Mouse (Mus musculus) brain, adult 10 weeks (tissue): Measurements from ENCODE around the gene Aldh1a7. TPM values are rescaled to one million over a fixed set of nuclear protein-coding genes. Genes with fewer than 3 reads are reported as not detected.

Source experiments
- polyA plus RNA-seq: library from polyadenylated mRNA; stranded (reverse); fragments of 350-450 nt; fragmentation: Illumina TruSeq; extraction: RNeasy Lipid Tissue Mini Kit (QIAGEN cat#74804); gene quantifications from one replicate; pipeline ENCODE4 v1.2.3, GENCODE M21; 2015; ENCODE audit warnings: low read depth, low replicate concordance

The Aldh1a7 gene
- polyA plus RNA-seq, result 1.3 TPM

GRCm38 (mm10) chr19:20727381-20727780, at the start of gene Aldh1a7:
Aldh1a7 (minus strand) TSS chr19:20727562.

Other genes with a start within 250 kb of the Aldh1a7 start
- 160 TPM for gene Aldh1a1, start 234.8 kb downstream of the Aldh1a7 start, polyA plus RNA-seq
- gene Tmc1, start 226.6 kb upstream of the Aldh1a7 start, polyA plus RNA-seq, result 0.21 TPM